ENCODE assay signal across 7 mouse cellular contexts in genomic region chr15:10713626-10714316, GRCm38 (mm10). TPM values are rescaled to one million over a fixed set of nuclear protein-coding genes. Genes with fewer than 3 reads are reported as not detected.
DNase-seq lines count a peak whose midpoint lies in the region; ATAC-seq and TF ChIP-seq lines count a peak whose summit lies in the region.

No protein-coding gene starts in this region.

- peaks cover 53% of the 10 kb centered on the region for H3K79me2 ChIP-seq in C2C12 (ENCODE audit: control insufficient read depth, insufficient read depth)

- peaks cover 34% of the 10 kb centered on the region for H3K36me3 ChIP-seq in C2C12 (ENCODE audit: control insufficient read depth, insufficient read depth)
- H3K36me3 ChIP-seq in limb, embryonic 13.5 days: peaks cover 15% of the 10 kb centered on the region; the same call in 1 of the 2 replicates
- no peaks in the 10 kb centered on the region for H3K36me3 ChIP-seq in neural tube, embryonic 12.5 days

- ATAC-seq in limb, embryonic 13.5 days (ENCODE audit: low FRiP score, low read depth): peak; percentile 28
- ATAC-seq in neural tube, embryonic 12.5 days (ENCODE audit: low FRiP score, low read depth): peak; percentile 65

- peaks cover 29% of the 10 kb centered on the region for H3K4me1 ChIP-seq in limb, embryonic 13.5 days
- peaks cover 19% of the 10 kb centered on the region for H3K4me1 ChIP-seq in neural tube, embryonic 12.5 days

- H3K9ac ChIP-seq in limb, embryonic 13.5 days: peak overlapping the region; percentile 98
- peak overlapping the region; percentile 88 for H3K9ac ChIP-seq in neural tube, embryonic 12.5 days

- intact Hi-C loops in heart, postnatal 36 days (cut with DNase I): loop anchor here (1.0 to 5.0 kb wide), 2 partner anchors 59 to 105 kb away; no protein-coding TSS in a partner anchor

- H3K79me3 ChIP-seq in C2C12 (ENCODE audit: low read depth): peaks cover 50% of the 10 kb centered on the region

- no peaks in the 10 kb centered on the region for H3K27me3 ChIP-seq in C2C12 (ENCODE audit: control insufficient read depth, insufficient read depth, insufficient read length)
- H3K27me3 ChIP-seq in limb, embryonic 13.5 days: no peaks in the 10 kb centered on the region
- no peaks in the 10 kb centered on the region for H3K27me3 ChIP-seq in neural tube, embryonic 12.5 days (replicated peaks)

- peak overlapping the region; percentile 80 for H3K4me2 ChIP-seq in limb, embryonic 13.5 days (replicated peaks)
- H3K4me2 ChIP-seq in neural tube, embryonic 12.5 days (replicated peaks): peak overlapping the region; percentile 93

- H3ac ChIP-seq in C2C12 (ENCODE audit: control insufficient read depth, insufficient read length, low read depth): peak overlapping the region; percentile 97

- WGBS in limb, embryonic 13.5 days: under 1% methylated on average over 35 of the region's 35 CpGs
- WGBS in neural tube, embryonic 12.5 days: under 1% methylated on average over 35 of the region's 35 CpGs

- TF ChIP-seq CTCF in C2C12 (IDR thresholded peaks at IDR 0.05; ENCODE audit: control insufficient read depth, insufficient read depth, insufficient read length): no peak

- H3K9me3 ChIP-seq in limb, embryonic 13.5 days: peaks cover 10% of the 10 kb centered on the region
- H3K9me3 ChIP-seq in neural tube, embryonic 12.5 days: no peaks in the 10 kb centered on the region; the same call in 1 of the 2 replicates

- peak; percentile 61 for DNase-seq in 3134 (ENCODE audit: extremely low read depth, insufficient read length, low spot score)
- DNase-seq in embryo, embryonic 9.5 days (ENCODE audit: extremely low spot score): peak; percentile 65
- peak; percentile 19 to 34 for DNase-seq in heart, postnatal 36 days
- no peak for DNase-seq in layer of hippocampus, postnatal 14 days (ENCODE audit: low spot score in 2 of 2)

- peak overlapping the region; percentile 90 for H3K27ac ChIP-seq in limb, embryonic 13.5 days
- peak overlapping the region; percentile 43 for H3K27ac ChIP-seq in neural tube, embryonic 12.5 days

- peak overlapping the region; percentile 96 for H3K4me3 ChIP-seq in C2C12 (ENCODE audit: insufficient read depth, poor library complexity, severe bottlenecking)
- H3K4me3 ChIP-seq in limb, embryonic 13.5 days: peak overlapping the region; percentile 88
- H3K4me3 ChIP-seq in neural tube, embryonic 12.5 days: peak overlapping the region; percentile 81

TF ChIP-seq in C2C12, 6 proteins besides CTCF, POLR2A, EP300 and RAD21:
- TF ChIP-seq MYOG (IDR thresholded peaks at IDR 0.05; ENCODE audit: control insufficient read depth, extremely low read depth, insufficient read length): no peak
- TF ChIP-seq USF1 (IDR thresholded peaks at IDR 0.05; ENCODE audit: low read depth): no peak
- no peak for TF ChIP-seq MYOD1 (IDR thresholded peaks at IDR 0.05; ENCODE audit: control insufficient read depth, insufficient read length, low read depth)
- TF ChIP-seq MAX (IDR thresholded peaks at IDR 0.05): no peak

RNA-seq across cellular contexts. Expression of gene Rai14, which starts 0.7 kb away (rescaled TPM):
- polyA plus RNA-seq in C2C12 (2012; fragmentation: generic; extraction: Trizol): 55.1 TPM
- 1 to 10 TPM; 3.0 to 4.6 TPM for total RNA-seq in heart, postnatal 36 days (2021)
- polyA plus RNA-seq in limb, embryonic 13.5 days (2015; fragmentation: Nextera tagmentation; extraction: Ambion mirVana): 61.5 and 63.7 TPM in 2 replicates
- polyA plus RNA-seq in neural tube, embryonic 12.5 days (2016; fragmentation: Nextera tagmentation; extraction: Ambion mirVana): 63.0 and 63.3 TPM in 2 replicates
- 1 to 10 TPM; 6.5 to 8.1 TPM for total RNA-seq in layer of hippocampus, postnatal 14 days (2021)

Comparison
In these comparisons a context has a peak if more than half of its experiments do, and no peak if none do; other contexts are left out.
1. DNase-seq: peak in 3134 (single experiment), embryo, embryonic 9.5 days (single experiment) and heart, postnatal 36 days (2 of 2); none in layer of hippocampus, postnatal 14 days (0 of 2).
2. Peak in every context shown above with its lines, with median percentiles within 50 percentile points of each other: H3K4me3 ChIP-seq.